11 mouse cellular contexts compared by ENCODE assay signal in the genomic region with DNA sequence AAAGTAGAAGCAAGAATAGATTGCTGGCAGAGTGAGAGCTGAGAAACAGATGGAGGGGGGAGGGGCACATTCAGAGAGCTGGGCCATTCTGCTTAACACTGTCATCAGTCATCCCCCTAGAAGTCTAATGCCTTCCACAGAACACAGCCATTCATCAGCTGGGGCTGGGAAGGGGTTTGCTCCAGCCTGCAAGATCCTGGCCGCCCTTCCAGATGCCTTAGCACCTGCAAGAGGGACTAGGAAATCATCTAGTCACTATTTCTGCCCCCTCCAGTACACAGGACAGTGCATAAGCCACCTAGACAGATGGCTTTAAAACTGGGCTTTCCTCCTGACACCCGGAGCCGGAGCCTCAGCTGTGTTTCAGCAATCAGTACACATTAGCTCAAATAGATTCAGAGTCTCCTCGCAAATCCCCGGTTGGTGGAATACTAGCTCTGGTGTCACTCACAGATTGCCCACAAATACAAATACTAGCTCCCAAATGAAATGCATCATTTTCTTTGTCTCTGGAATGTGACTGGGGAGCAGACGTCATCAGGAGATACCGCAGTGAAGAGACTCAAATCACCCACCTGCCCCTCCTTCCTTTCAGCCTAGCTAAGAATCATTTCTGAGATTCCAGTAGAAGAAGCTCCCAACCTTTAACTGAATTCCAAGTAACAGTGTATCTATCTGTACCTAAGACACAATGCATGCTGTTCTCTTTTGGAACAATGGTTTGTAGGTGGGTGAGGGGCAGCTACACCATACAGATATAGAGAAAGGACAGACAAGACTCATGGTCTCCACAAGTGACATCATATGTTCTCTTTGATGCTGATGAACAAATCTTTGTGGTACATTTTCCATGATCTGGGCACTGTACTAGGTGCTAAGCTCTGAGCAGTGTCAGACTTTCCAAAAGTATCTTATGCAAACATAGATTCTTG. TPM values are rescaled to one million over a fixed set of nuclear protein-coding genes. Genes with fewer than 3 reads are reported as not detected.
DNase-seq lines count a peak whose midpoint lies in the region; ATAC-seq and TF ChIP-seq lines count a peak whose summit lies in the region.
"Had no signal": no experiment of that assay in that cellular context is flagged by ENCODE, and none has a peak within 500 bp of the region (broad histone marks: within the 10 kb centered on the region; RNA-seq: fewer than 3 reads in every experiment).

No protein-coding gene starts in this region.

- H3K36me3 ChIP-seq in forebrain, embryonic 14.5 days (ENCODE audit: control insufficient read depth, insufficient read depth, low read length): no peaks in the 10 kb centered on the region
- H3K36me3 ChIP-seq in midbrain, postnatal 0 days (ENCODE audit: insufficient read depth, low read length): no peaks in the 10 kb centered on the region
- H3K36me3 ChIP-seq: G1E had no signal

- TF ChIP-seq CTCF in midbrain, postnatal 0 days (IDR thresholded peaks at IDR 0.05): no peak

- H3K9me3 ChIP-seq in forebrain, embryonic 14.5 days (replicated peaks; ENCODE audit: control insufficient read depth, low read length): no peaks in the 10 kb centered on the region
- no peaks in the 10 kb centered on the region for H3K9me3 ChIP-seq in midbrain, postnatal 0 days (ENCODE audit: low read length)
- H3K9me3 ChIP-seq: G1E had no signal

- H3K27me3 ChIP-seq in forebrain, embryonic 14.5 days (replicated peaks; ENCODE audit: control insufficient read depth, insufficient read depth, low read length): no peaks in the 10 kb centered on the region; the same call in 1 of the 2 replicates
- H3K27me3 ChIP-seq in midbrain, postnatal 0 days (ENCODE audit: insufficient read depth, low read length): no peaks in the 10 kb centered on the region

- WGBS in forebrain, embryonic 14.5 days: 61% methylated on average over 7 of the region's 7 CpGs
- WGBS in midbrain, postnatal 0 days: 54% methylated on average over 7 of the region's 7 CpGs

- H3K4me1 ChIP-seq in forebrain, embryonic 14.5 days (ENCODE audit: control insufficient read depth, insufficient read depth, low read length): peaks cover 20% of the 10 kb centered on the region
- peaks cover 8% of the 10 kb centered on the region; the same call in 1 of the 2 replicates for H3K4me1 ChIP-seq in midbrain, postnatal 0 days (ENCODE audit: insufficient read depth, low read length)

- no peak overlapping the region for H3K9ac ChIP-seq in forebrain, embryonic 14.5 days (ENCODE audit: low read length)
- no peak overlapping the region for H3K9ac ChIP-seq in midbrain, postnatal 0 days (replicated peaks; ENCODE audit: low read length, poor library complexity, severe bottlenecking)
- H3K9ac ChIP-seq: lung, embryonic 14.5 days had no signal

- no peak overlapping the region for H3K4me2 ChIP-seq in forebrain, embryonic 14.5 days (ENCODE audit: low read length)
- H3K4me2 ChIP-seq in midbrain, postnatal 0 days (ENCODE audit: low read depth, low read length, poor library complexity, severe bottlenecking): no peak overlapping the region
- H3K4me2 ChIP-seq: lung, embryonic 14.5 days had no signal

- ATAC-seq in forebrain, embryonic 14.5 days: peak; percentile 79
- peak; percentile 34; the same call in 1 of the 2 replicates for ATAC-seq in midbrain, postnatal 0 days (ENCODE audit: low FRiP score)
- no peak for ATAC-seq in monocyte, adult 5-6 weeks (replicated peaks; ENCODE audit: insufficient number of reproducible peaks, low FRiP score, low TSS enrichment, poor library complexity, severe bottlenecking)

- DNase-seq in cerebellum, adult 9-10 months: peak; percentile 17
- DNase-seq in forebrain, embryonic 14.5 days (ENCODE audit: low spot score): peak; percentile 77
- peak; percentile 61 to 80 for DNase-seq in layer of hippocampus, postnatal 14 days (ENCODE audit: low spot score in 2 of 2)
- peak; percentile 81 for DNase-seq in midbrain, postnatal 0 days (ENCODE audit: low spot score)
- DNase-seq in testis, postnatal 10 days (ENCODE audit: low spot score): no peak
- DNase-seq in ovary, adult 18-20 months (ENCODE audit: low spot score): no peak
- no peak for DNase-seq in spleen, postnatal 4 days (ENCODE audit: low spot score in 2 of 2)
- DNase-seq: lung, embryonic 14.5 days; spleen, adult 18-20 months had no signal

- H3K4me3 ChIP-seq in forebrain, embryonic 14.5 days (ENCODE audit: low read depth, low read length): no peak overlapping the region
- no peak overlapping the region for H3K4me3 ChIP-seq in midbrain, postnatal 0 days (ENCODE audit: low read depth, low read length)

- H3K27ac ChIP-seq in forebrain, embryonic 14.5 days (ENCODE audit: low read depth, low read length): peak overlapping the region; percentile 83
- peak overlapping the region; percentile 55 for H3K27ac ChIP-seq in midbrain, postnatal 0 days (ENCODE audit: low read depth, low read length)

RNA-seq across cellular contexts. Expression of a gene that starts 22.9 kb away (rescaled TPM):
- 5.4 and 5.6 TPM in 2 replicates for polyA plus RNA-seq in forebrain, embryonic 14.5 days (2014; fragmentation: Nextera tagmentation; extraction: Ambion mirVana)
- total RNA-seq in layer of hippocampus, postnatal 14 days (2021): 10 to 100 TPM; 56.8 to 57.7 TPM
- total RNA-seq in midbrain, postnatal 0 days (2014; rRNA removed): 17.2 and 19.4 TPM in 2 replicates
- 2.8 and 3.0 TPM in 2 replicates for polyA plus RNA-seq in midbrain, postnatal 0 days (2015; fragmentation: Nextera tagmentation; extraction: Ambion mirVana)
- total RNA-seq in monocyte, adult 5-6 weeks (2017): 13.5 to 21.2 TPM (median 17.7 TPM) in 3 replicates

Comparison
In these comparisons a context has a peak if more than half of its experiments do, and no peak if none do; other contexts are left out.
1. DNase-seq: peak in cerebellum, adult 9-10 months (single experiment), forebrain, embryonic 14.5 days (single experiment), layer of hippocampus, postnatal 14 days (2 of 2) and midbrain, postnatal 0 days (single experiment); none in testis, postnatal 10 days (single experiment), ovary, adult 18-20 months (single experiment) and spleen, postnatal 4 days (0 of 2).